In genomic region chr16:18194208-18194985, GRCm38 (mm10) we compare ENCODE assay signal across 8 mouse cellular contexts. TPM values are rescaled to one million over a fixed set of nuclear protein-coding genes. Genes with fewer than 3 reads are reported as not detected.
A peak's percentile ranks its signal among the peaks of the same experiment; 100 is the strongest.
DNase-seq lines count a peak whose midpoint lies in the region; ATAC-seq and TF ChIP-seq lines count a peak whose summit lies in the region.
"Had no signal": no experiment of that assay in that cellular context is flagged by ENCODE, and none has a peak within 500 bp of the region (broad histone marks: within the 10 kb centered on the region; RNA-seq: fewer than 3 reads in every experiment).

No protein-coding gene starts in this region.

- H3K4me3 ChIP-seq in E14TG2a.4 (replicated peaks; ENCODE audit: low read length): peak overlapping the region; percentile 39
- no peak overlapping the region for H3K4me3 ChIP-seq in hindbrain, embryonic 13.5 days
- H3K4me3 ChIP-seq in limb, embryonic 14.5 days (replicated peaks; ENCODE audit: low read length): no peak overlapping the region

- peak overlapping the region; percentile 6; the same call in 1 of the 2 replicates for H3K4me2 ChIP-seq in hindbrain, embryonic 13.5 days
- H3K4me2 ChIP-seq in limb, embryonic 14.5 days (replicated peaks; ENCODE audit: low read depth, low read length, severe bottlenecking): no peak overlapping the region

- DNase-seq in NIH3T3 (ENCODE audit: low read depth): peak; percentile 30
- no peak for DNase-seq in limb, embryonic 14.5 days (ENCODE audit: low spot score)
- DNase-seq in B cell, adult 2 months: no peak
- DNase-seq in cerebellum, adult 11-12 months: no peak
- no peak for DNase-seq in urinary bladder, postnatal 25 days (ENCODE audit: low spot score)

- peak; percentile 61 for ATAC-seq in hindbrain, embryonic 13.5 days (ENCODE audit: low FRiP score)
- peak; percentile 47; the same call in 1 of the 2 replicates for ATAC-seq in limb, embryonic 14.5 days (ENCODE audit: low FRiP score, low read depth)

- TF ChIP-seq CTCF in E14TG2a.4 (conservative IDR thresholded peaks at IDR 0.05; ENCODE audit: low read length): no peak

- 48% methylated on average over 15 of the region's 15 CpGs for WGBS in hindbrain, embryonic 13.5 days
- WGBS in limb, embryonic 14.5 days: 55% methylated on average over 15 of the region's 15 CpGs

- H3K4me1 ChIP-seq in E14TG2a.4 (replicated peaks; ENCODE audit: low read depth, low read length): peaks cover 25% of the 10 kb centered on the region
- H3K4me1 ChIP-seq in hindbrain, embryonic 13.5 days (replicated peaks): peaks cover 41% of the 10 kb centered on the region
- peaks cover 24% of the 10 kb centered on the region for H3K4me1 ChIP-seq in limb, embryonic 14.5 days (ENCODE audit: control insufficient read depth, insufficient read depth, low read length)

- H3K27ac ChIP-seq in hindbrain, embryonic 13.5 days: peak overlapping the region; percentile 76
- no peak overlapping the region for H3K27ac ChIP-seq in limb, embryonic 14.5 days (replicated peaks; ENCODE audit: low read depth, low read length)

- no peak for TF ChIP-seq POLR2A in limb, embryonic 14.5 days (IDR thresholded peaks at IDR 0.05; ENCODE audit: borderline replicate concordance, extremely low read depth, insufficient read depth, insufficient read length)

- H3K36me3 ChIP-seq in E14TG2a.4 (ENCODE audit: insufficient read depth, low read length): no peaks in the 10 kb centered on the region
- H3K36me3 ChIP-seq in hindbrain, embryonic 13.5 days: no peaks in the 10 kb centered on the region
- H3K36me3 ChIP-seq in limb, embryonic 14.5 days (ENCODE audit: control insufficient read depth, insufficient read depth, low read length): no peaks in the 10 kb centered on the region

- H3K27me3 ChIP-seq in E14TG2a.4 (ENCODE audit: insufficient read depth, low read length): peaks cover 25% of the 10 kb centered on the region
- H3K27me3 ChIP-seq in hindbrain, embryonic 13.5 days: no peaks in the 10 kb centered on the region
- no peaks in the 10 kb centered on the region; the same call in 1 of the 2 replicates for H3K27me3 ChIP-seq in limb, embryonic 14.5 days (ENCODE audit: control insufficient read depth, insufficient read depth, low read length)

- H3K9me3 ChIP-seq in E14TG2a.4 (ENCODE audit: low read length): no peaks in the 10 kb centered on the region
- no peaks in the 10 kb centered on the region for H3K9me3 ChIP-seq in hindbrain, embryonic 13.5 days
- no peaks in the 10 kb centered on the region for H3K9me3 ChIP-seq in limb, embryonic 14.5 days (ENCODE audit: control insufficient read depth, low read length)

- peak overlapping the region; percentile 19; the same call in 1 of the 2 replicates for H3K9ac ChIP-seq in hindbrain, embryonic 13.5 days
- no peak overlapping the region for H3K9ac ChIP-seq in limb, embryonic 14.5 days (ENCODE audit: low read depth, low read length, severe bottlenecking)

RNA-seq across cellular contexts. Expression of gene Ccdc188, which starts 23.3 kb away (rescaled TPM):
- not detected in 2 replicates for polyA plus RNA-seq in hindbrain, embryonic 13.5 days (2015; fragmentation: Nextera tagmentation; extraction: Ambion mirVana)
- polyA plus RNA-seq in limb, embryonic 14.5 days (2012; rRNA removed): not detected in 2 replicates
- not detected in 2 replicates for polyA plus RNA-seq in limb, embryonic 14.5 days (2014; fragmentation: Nextera tagmentation; extraction: Ambion mirVana)
- polyA plus RNA-seq: limb, embryonic 11.5 days had no signal

RNA-seq across cellular contexts. Expression of gene Zdhhc8, which starts 40.5 kb away (rescaled TPM):
- 11.9 and 12.2 TPM in 2 replicates for polyA plus RNA-seq in hindbrain, embryonic 13.5 days (2015; fragmentation: Nextera tagmentation; extraction: Ambion mirVana)
- 68.2 and 103 TPM in 2 replicates for polyA plus RNA-seq in limb, embryonic 14.5 days (2012; rRNA removed)
- polyA plus RNA-seq in limb, embryonic 14.5 days (2014; fragmentation: Nextera tagmentation; extraction: Ambion mirVana): 23.1 and 25.3 TPM in 2 replicates

RNA-seq across cellular contexts. Expression of gene Trmt2a, which starts 54.1 kb away (rescaled TPM):
- polyA plus RNA-seq in hindbrain, embryonic 13.5 days (2015; fragmentation: Nextera tagmentation; extraction: Ambion mirVana): 95.8 and 98.7 TPM in 2 replicates
- 108 and 117 TPM in 2 replicates for polyA plus RNA-seq in limb, embryonic 14.5 days (2012; rRNA removed)
- 83.6 and 87.2 TPM in 2 replicates for polyA plus RNA-seq in limb, embryonic 14.5 days (2014; fragmentation: Nextera tagmentation; extraction: Ambion mirVana)

RNA-seq across cellular contexts. Expression of gene Ranbp1, which starts 54.1 kb away (rescaled TPM):
- 444 and 462 TPM in 2 replicates for polyA plus RNA-seq in hindbrain, embryonic 13.5 days (2015; fragmentation: Nextera tagmentation; extraction: Ambion mirVana)
- polyA plus RNA-seq in limb, embryonic 14.5 days (2012; rRNA removed): 164 and 276 TPM in 2 replicates
- polyA plus RNA-seq in limb, embryonic 14.5 days (2014; fragmentation: Nextera tagmentation; extraction: Ambion mirVana): 524 and 542 TPM in 2 replicates
